Mouse (Mus musculus) myocyte (in vitro differentiated cells): Measurements from ENCODE around the gene Peg10.

Source experiments
- E2F4 ChIP-seq: IDR thresholded peaks from one replicate; pipeline ENCODE4 v1.6.1; 2011; ENCODE audit warnings: mild to moderate bottlenecking, control low read depth, moderate library complexity; ENCODE audit not compliant: insufficient read depth
- MAX ChIP-seq: IDR thresholded peaks from one replicate; pipeline ENCODE4 v1.6.1; 2011; ENCODE audit warnings: low read depth, mild to moderate bottlenecking, control low read depth
- MYOG ChIP-seq, 3 experiments: IDR thresholded peaks; one replicate each; pipeline ENCODE4 v1.6.1; 2011; ENCODE audit warnings: control low read depth in 2 of 3, low read depth in 2 of 3, mild to moderate bottlenecking in 2 of 3; ENCODE audit not compliant: insufficient read length in 2 of 3, control insufficient read depth in 1 of 3, insufficient read depth in 1 of 3
- POLR2A ChIP-seq: IDR thresholded peaks from one replicate; pipeline ENCODE4 v1.6.1; 2011; ENCODE audit warnings: low read depth, mild to moderate bottlenecking, control low read depth, moderate library complexity; ENCODE audit not compliant: insufficient read length
- POLR2AphosphoS2 ChIP-seq: IDR thresholded peaks from one replicate; pipeline ENCODE4 v1.6.1; 2011; ENCODE audit warnings: low read depth, control low read depth; ENCODE audit not compliant: insufficient read length
- TCF12 ChIP-seq: IDR thresholded peaks from one replicate; pipeline ENCODE4 v1.6.1; 2011; ENCODE audit warnings: mild to moderate bottlenecking, control low read depth; ENCODE audit not compliant: poor library complexity, insufficient read depth, severe bottlenecking
- TCF3 ChIP-seq: IDR thresholded peaks from one replicate; pipeline ENCODE4 v1.6.1; 2011; ENCODE audit warnings: low read depth, control low read depth; ENCODE audit not compliant: insufficient read length
- USF1 ChIP-seq: IDR thresholded peaks from one replicate; pipeline ENCODE4 v1.6.1; 2011; ENCODE audit warnings: low read depth, mild to moderate bottlenecking, control low read depth, moderate library complexity

DNA sequence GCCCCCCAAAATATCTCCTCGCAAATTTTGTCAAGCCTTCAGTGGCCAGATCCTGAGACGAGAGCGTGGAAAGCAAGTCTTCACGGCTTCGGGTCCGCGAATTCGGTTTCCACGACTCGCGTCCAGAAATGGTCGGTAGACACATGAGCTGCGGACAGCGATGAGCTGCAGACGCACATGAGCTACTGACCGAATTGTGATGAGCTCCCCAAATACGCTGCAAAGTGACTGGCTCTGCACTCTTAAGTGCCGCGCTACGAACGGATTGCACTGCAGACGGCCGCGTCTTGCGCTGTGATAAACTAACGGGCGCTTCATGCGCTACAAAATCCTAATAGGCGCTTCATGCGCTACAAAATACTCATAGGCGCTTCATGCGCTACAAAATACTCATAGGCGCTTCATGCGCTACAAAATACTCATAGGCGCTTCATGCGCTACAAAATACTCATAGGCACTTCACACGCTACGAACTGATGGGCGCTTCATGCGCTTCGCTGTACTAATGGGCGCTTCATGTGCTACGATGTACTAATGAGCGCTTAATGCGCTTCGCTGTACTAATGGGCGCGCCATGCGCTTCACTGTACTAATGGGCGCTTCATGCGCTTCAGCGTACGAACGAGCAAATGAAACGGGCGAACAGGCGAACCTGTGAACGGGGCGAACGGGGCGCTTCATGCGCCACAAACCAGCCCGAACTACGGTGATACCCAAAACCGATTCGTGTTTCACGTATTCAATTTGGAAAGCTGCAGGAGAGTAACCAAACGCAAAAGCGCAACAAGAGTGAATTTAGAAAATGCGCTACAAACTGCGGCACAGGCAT, 785 bp downstream of the Peg10 start:
- TF ChIP-seq POLR2A = no peak
- no peak for TF ChIP-seq POLR2AphosphoS2
- no peak for TF ChIP-seq TCF3
- no peak for TF ChIP-seq USF1
- no peak for TF ChIP-seq MAX
- TF ChIP-seq E2F4 = no peak
- TF ChIP-seq TCF12 = no peak
- TF ChIP-seq MYOG (IDR thresholded peaks at IDR 0.05; ENCODE audit: control insufficient read depth in 1 of 3, insufficient read depth in 1 of 3, insufficient read length in 2 of 3, low read depth in 2 of 3) = no peak
